Mouse (Mus musculus): ENCODE data around the gene Serpina11. TPM values are rescaled to one million over a fixed set of nuclear protein-coding genes. Genes with fewer than 3 reads are reported as not detected.

Gene Serpina11
- total RNA-seq (2023): not detected in 4 replicates

GRCm38 (mm10) chr12:103989857-103990256 is at the start of gene Serpina11:
TSS of gene Serpina11 (minus strand) at chr12:103989957.

DNA sequence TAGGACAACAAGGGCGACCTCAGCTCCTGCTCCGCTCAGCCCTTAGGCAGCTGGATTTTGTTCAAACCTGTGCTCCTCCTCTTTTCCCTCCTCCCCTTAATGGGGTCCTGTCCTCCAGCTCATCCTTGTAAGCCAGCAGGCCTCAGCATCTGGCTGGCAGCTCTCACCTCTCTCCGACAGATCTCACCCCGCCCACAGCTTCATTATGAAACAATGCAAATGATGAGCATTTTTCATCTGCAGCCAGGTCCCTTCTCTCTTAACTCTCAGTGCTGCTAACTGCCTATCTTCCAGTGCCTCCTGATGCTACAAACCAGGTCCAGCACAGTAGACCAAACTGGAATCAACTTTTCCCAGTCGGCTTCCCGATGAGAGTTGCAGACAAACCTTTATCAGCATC is 23.9 kb upstream of the Serpina11 start, which contains the start of gene Serpina9:
Gene Serpina9, minus strand, starts transcription at position 136 of the 400 bp plus-strand sequence.

GRCm38 (mm10) chr12:103958798-103959197 is 31.0 kb downstream of the Serpina11 start, which contains the start of gene Serpina1e:
TSS of gene Serpina1e (minus strand) at chr12:103958975.

Other genes with a start within 250 kb of the Serpina11 start
- gene Serpina1d, start 216.4 kb downstream of the Serpina11 start, total RNA-seq (2023): not detected in 4 replicates
- gene Serpina1b, start 159.6 kb downstream of the Serpina11 start, total RNA-seq (2023): not detected in 4 replicates
- not detected in 4 replicates for gene Serpina1a, start 126.4 kb downstream of the Serpina11 start, total RNA-seq (2023)
- gene Serpina1c, start 85.1 kb downstream of the Serpina11 start, total RNA-seq (2023): not detected in 4 replicates
- gene Serpina1e, start 31.0 kb downstream of the Serpina11 start, total RNA-seq (2023): not detected in 4 replicates
- not detected in 4 replicates for gene Serpina9, start 23.8 kb upstream of the Serpina11 start, total RNA-seq (2023)
- gene Serpina12, start 54.5 kb upstream of the Serpina11 start, total RNA-seq (2023): not detected in 4 replicates
- gene Serpina5, start 111.2 kb upstream of the Serpina11 start, total RNA-seq (2023): not detected in 4 replicates
- gene Serpina3a, start 122.8 kb upstream of the Serpina11 start, total RNA-seq (2023): not detected in 4 replicates
- gene Serpina3b, start 138.0 kb upstream of the Serpina11 start, total RNA-seq (2023): not detected in 4 replicates
- gene Serpina3c, start 163.9 kb upstream of the Serpina11 start, total RNA-seq (2023): not detected in 4 replicates
- 5.2 to 6.2 TPM (median 5.4 TPM) in 4 replicates for gene Serpina3f, start 224.6 kb upstream of the Serpina11 start, total RNA-seq (2023)
- 79.5 to 99.4 TPM (median 96.8 TPM) in 4 replicates for gene Serpina3g, start 246.3 kb upstream of the Serpina11 start, total RNA-seq (2023)